Mouse (Mus musculus): ENCODE data around the gene Polr2a. TPM values are rescaled to one million over a fixed set of nuclear protein-coding genes. Genes with fewer than 3 reads are reported as not detected.

Polr2a gene
- 27.2 and 28.5 TPM in 2 replicates for polyA plus RNA-seq (2015; fragmentation: Nextera tagmentation; extraction: Ambion mirVana)

- Histone ChIP-seq H3K9ac (peak within 1 kb of the TSS; percentile 79), H3K4me2 (replicated peaks) (peak within 1 kb of the TSS; percentile 91), H3K36me3 (no peaks in the 10 kb centered on the region), H3K27me3 (no peaks in the 10 kb centered on the region), H3K27ac (peak within 1 kb of the TSS; percentile 98), H3K4me1 (peaks cover 52% of the 10 kb centered on the region), H3K9me3 (no peaks in the 10 kb centered on the region), H3K4me3 (peak within 1 kb of the TSS; percentile 65)
- under 1% methylated on average over 28 of the region's 36 CpGs for whole genome bisulfite sequencing
- ATAC-seq (ENCODE audit: low FRiP score, low read depth), result peak; percentile 96
These were observed at the start of gene Polr2a for GRCm38 (mm10) chr11:69758478-69758970. TSS of gene Polr2a (minus strand) at chr11:69758637.

DNA sequence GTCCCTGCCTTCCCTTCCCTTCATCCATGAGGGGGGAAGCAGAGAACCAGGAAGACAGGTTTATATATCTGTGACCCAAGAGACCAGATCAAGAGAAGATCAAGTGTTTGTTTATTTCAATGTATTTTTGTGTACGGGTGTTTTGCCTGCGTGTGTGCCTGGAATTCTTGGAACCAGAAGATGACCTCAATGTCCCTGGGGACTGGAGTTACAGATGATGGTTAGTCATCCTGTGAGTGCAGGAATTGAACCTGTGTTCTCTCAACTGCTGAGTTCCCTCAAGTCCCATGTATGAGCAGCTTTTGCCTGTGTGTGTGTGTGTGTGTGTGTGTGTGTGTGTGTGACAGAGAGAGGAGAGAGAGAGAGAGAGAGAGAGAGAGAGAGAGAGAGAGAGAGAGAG lies 49.2 kb upstream of the Polr2a start:
- Histone ChIP-seq H3K9me3 (no peaks in the 10 kb centered on the region), H3K27ac (no peak overlapping the region), H3K36me3 (no peaks in the 10 kb centered on the region), H3K27me3 (peaks cover 55% of the 10 kb centered on the region), H3K4me2 (replicated peaks) (no peak overlapping the region), H3K4me3 (no peak overlapping the region), H3K4me1 (peaks cover 25% of the 10 kb centered on the region), H3K9ac (no peak overlapping the region)
- ATAC-seq (ENCODE audit: low FRiP score, low read depth), result no peak
- WGBS, result 78% methylated on average over 2 of the region's 2 CpGs

DNA sequence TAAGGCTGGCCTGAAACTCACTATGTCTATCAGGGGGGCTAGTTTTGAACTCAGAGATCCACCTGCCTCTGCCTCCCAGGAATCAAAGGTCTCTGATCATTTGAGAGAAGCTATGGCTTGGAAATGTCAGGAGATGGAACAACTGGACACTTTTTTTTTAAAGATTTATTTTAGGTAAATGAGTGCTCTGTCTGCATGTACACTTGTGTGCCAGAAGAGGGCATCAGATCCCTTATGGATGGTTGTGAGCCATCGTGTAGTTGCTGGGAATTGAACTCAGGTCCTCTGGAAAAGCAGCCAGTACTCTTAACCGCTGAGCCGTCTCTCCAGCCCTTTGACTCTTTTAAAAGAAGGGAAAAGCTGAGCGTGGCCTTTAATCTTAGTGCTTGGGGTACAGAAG lies 47.9 kb upstream of the Polr2a start:
- WGBS, result 77% methylated on average over 4 of the region's 4 CpGs
- ATAC-seq (ENCODE audit: low FRiP score, low read depth), result no peak
- no peaks in the 10 kb centered on the region for H3K36me3 ChIP-seq
- H3K27ac ChIP-seq, result no peak overlapping the region
- no peak overlapping the region for H3K4me2 ChIP-seq (replicated peaks)
- peaks cover 38% of the 10 kb centered on the region for H3K4me1 ChIP-seq
- no peak overlapping the region for H3K9ac ChIP-seq
- H3K27me3 ChIP-seq, result peaks cover 68% of the 10 kb centered on the region
- no peak overlapping the region for H3K4me3 ChIP-seq
- no peaks in the 10 kb centered on the region for H3K9me3 ChIP-seq

DNA sequence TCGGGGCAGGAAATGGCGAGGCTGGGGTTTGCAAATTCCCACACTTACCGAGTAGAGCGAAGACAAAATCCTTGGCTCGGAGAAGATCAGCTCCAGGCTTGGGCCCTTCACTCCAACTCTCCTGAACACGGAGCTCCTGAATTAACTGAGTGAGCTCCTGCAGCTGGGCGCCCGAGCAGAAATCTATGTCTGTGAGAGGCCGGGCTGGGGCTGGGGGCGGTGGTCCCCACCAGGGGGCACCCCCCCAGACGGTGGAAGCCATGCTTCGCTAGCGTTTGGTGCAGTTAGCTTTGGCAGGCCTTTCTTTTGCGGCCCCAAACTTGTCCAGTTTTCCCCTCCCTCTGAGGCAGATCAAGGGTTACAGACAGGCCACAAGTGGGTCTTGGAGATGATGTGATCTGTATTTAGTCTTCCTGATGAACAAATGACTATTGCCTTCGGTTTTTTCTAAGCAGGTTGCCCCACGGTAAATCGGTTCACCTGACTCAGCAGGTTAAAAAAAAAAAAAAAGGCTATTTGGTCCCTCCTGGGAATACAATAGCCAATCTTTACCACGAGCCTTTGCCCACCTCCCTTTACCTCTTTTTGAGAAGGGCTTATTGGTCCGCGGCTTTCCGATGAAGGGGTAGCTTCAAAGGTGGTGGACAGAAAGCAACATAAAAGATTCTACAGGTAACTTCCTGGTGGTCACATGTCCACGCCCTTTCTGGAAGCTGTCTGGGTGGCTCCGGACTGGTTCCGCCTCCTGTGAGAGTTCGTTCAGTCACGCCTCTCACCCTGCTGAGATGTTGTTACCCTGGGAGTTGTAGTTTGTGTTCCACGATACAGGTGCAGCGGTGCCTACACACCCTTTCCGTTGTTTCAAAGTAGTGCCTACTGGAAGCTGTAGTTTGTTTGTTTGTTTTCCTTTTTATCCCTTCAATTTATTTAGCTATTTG lies 46.8 kb upstream of the Polr2a start, which contains the start of gene Tmem102:
TSS of gene Tmem102 (minus strand) at position 653 of the 938 bp plus-strand sequence.
- no peak for ATAC-seq (ENCODE audit: low FRiP score, low read depth)
- Histone ChIP-seq H3K9me3 (no peaks in the 10 kb centered on the region), H3K36me3 (no peaks in the 10 kb centered on the region), H3K4me2 (replicated peaks) (peak within 1 kb of the TSS; percentile 92), H3K4me3 (peak within 1 kb of the TSS; percentile 57), H3K27ac (no peak within 1 kb of the TSS), H3K27me3 (peaks cover 73% of the 10 kb centered on the region), H3K9ac (peak within 1 kb of the TSS; percentile 39; the same call in 1 of the 2 replicates), H3K4me1 (peaks cover 49% of the 10 kb centered on the region)
- WGBS, result 6% methylated on average over 29 of the region's 29 CpGs

DNA sequence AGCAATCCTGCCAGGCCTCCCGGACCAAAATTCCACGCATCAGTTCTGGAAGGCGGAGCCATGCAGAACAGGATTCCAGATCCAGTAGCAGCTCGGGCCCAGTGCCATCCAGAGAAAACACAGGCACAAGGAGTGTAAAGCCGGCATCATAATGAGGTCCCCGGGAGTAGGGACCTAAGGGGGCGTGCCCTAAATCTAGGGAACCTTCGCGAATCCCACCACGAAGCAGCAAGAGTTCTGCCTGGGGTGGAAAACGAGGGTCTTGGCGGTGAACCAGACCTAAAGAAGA lies 46.2 kb upstream of the Polr2a start:
- H3K9me3 ChIP-seq, result no peaks in the 10 kb centered on the region
- H3K4me3 ChIP-seq, result peak overlapping the region; percentile 57
- H3K36me3 ChIP-seq, result no peaks in the 10 kb centered on the region
- no peak overlapping the region for H3K27ac ChIP-seq
- peaks cover 80% of the 10 kb centered on the region for H3K27me3 ChIP-seq
- WGBS, result 6% methylated on average over 12 of the region's 12 CpGs
- H3K9ac ChIP-seq, result peak overlapping the region; percentile 39; the same call in 1 of the 2 replicates
- peak overlapping the region; percentile 92 for H3K4me2 ChIP-seq (replicated peaks)
- H3K4me1 ChIP-seq, result peaks cover 55% of the 10 kb centered on the region
- ATAC-seq (ENCODE audit: low FRiP score, low read depth), result no peak

GRCm38 (mm10) chr11:69803786-69804651 lies 45.6 kb upstream of the Polr2a start:
- H3K9me3 ChIP-seq, result no peaks in the 10 kb centered on the region
- 2% methylated on average over 60 of the region's 60 CpGs for WGBS
- peak; percentile 26; the same call in 1 of the 2 replicates for ATAC-seq (ENCODE audit: low FRiP score, low read depth)
- H3K36me3 ChIP-seq, result no peaks in the 10 kb centered on the region
- peak overlapping the region; percentile 79 for H3K9ac ChIP-seq
- H3K4me1 ChIP-seq, result peaks cover 61% of the 10 kb centered on the region
- peak overlapping the region; percentile 92 for H3K4me2 ChIP-seq (replicated peaks)
- H3K27ac ChIP-seq, result 0 out of 2 replicates have a peak overlapping the region, but pooled peaks have one; percentile 3
- peak overlapping the region; percentile 57 for H3K4me3 ChIP-seq
- peaks cover 86% of the 10 kb centered on the region for H3K27me3 ChIP-seq

- H3K27ac ChIP-seq, result 0 out of 2 replicates have a peak overlapping the region, but pooled peaks have one; percentile 3
- peak overlapping the region; percentile 79 for H3K9ac ChIP-seq
- H3K9me3 ChIP-seq, result no peaks in the 10 kb centered on the region
- peaks cover 93% of the 10 kb centered on the region for H3K27me3 ChIP-seq
- H3K4me3 ChIP-seq, result peak overlapping the region; percentile 57
- H3K4me2 ChIP-seq (replicated peaks), result peak overlapping the region; percentile 92
- no peak for ATAC-seq (ENCODE audit: low FRiP score, low read depth)
- H3K4me1 ChIP-seq, result peaks cover 63% of the 10 kb centered on the region
- 1% methylated on average over 12 of the region's 12 CpGs for WGBS
- H3K36me3 ChIP-seq, result no peaks in the 10 kb centered on the region
These were observed 44.9 kb upstream of the Polr2a start for GRCm38 (mm10) chr11:69803328-69803727.

- ATAC-seq (ENCODE audit: low FRiP score, low read depth), result 0 out of 2 replicates have a peak, but pooled peaks have one; percentile 33
- Histone ChIP-seq H3K27me3 (peaks cover 94% of the 10 kb centered on the region), H3K36me3 (no peaks in the 10 kb centered on the region), H3K4me2 (replicated peaks) (peak overlapping the region; percentile 92), H3K4me1 (peaks cover 63% of the 10 kb centered on the region), H3K9ac (peak overlapping the region; percentile 79), H3K4me3 (peak overlapping the region; percentile 57), H3K9me3 (no peaks in the 10 kb centered on the region), H3K27ac (0 out of 2 replicates have a peak overlapping the region, but pooled peaks have one; percentile 17)
- under 1% methylated on average over 32 of the region's 33 CpGs for WGBS
These were observed 44.2 kb upstream of the Polr2a start for GRCm38 (mm10) chr11:69802648-69803105.

- ATAC-seq (ENCODE audit: low FRiP score, low read depth), result no peak
- Histone ChIP-seq H3K4me2 (replicated peaks) (peak within 1 kb of the TSS; percentile 92), H3K27ac (peak within 1 kb of the TSS; percentile 61; the same call in 1 of the 2 replicates), H3K36me3 (no peaks in the 10 kb centered on the region), H3K27me3 (peaks cover 93% of the 10 kb centered on the region), H3K4me3 (peak within 1 kb of the TSS; percentile 57), H3K4me1 (peaks cover 63% of the 10 kb centered on the region), H3K9me3 (no peaks in the 10 kb centered on the region), H3K9ac (peak within 1 kb of the TSS; percentile 79)
- WGBS, result 1% methylated on average over 33 of the region's 33 CpGs
These were observed 43.0 kb upstream of the Polr2a start, which contains the start of gene Fgf11 for GRCm38 (mm10) chr11:69801379-69801977. TSS of gene Fgf11 (minus strand) at chr11:69801857.

DNA sequence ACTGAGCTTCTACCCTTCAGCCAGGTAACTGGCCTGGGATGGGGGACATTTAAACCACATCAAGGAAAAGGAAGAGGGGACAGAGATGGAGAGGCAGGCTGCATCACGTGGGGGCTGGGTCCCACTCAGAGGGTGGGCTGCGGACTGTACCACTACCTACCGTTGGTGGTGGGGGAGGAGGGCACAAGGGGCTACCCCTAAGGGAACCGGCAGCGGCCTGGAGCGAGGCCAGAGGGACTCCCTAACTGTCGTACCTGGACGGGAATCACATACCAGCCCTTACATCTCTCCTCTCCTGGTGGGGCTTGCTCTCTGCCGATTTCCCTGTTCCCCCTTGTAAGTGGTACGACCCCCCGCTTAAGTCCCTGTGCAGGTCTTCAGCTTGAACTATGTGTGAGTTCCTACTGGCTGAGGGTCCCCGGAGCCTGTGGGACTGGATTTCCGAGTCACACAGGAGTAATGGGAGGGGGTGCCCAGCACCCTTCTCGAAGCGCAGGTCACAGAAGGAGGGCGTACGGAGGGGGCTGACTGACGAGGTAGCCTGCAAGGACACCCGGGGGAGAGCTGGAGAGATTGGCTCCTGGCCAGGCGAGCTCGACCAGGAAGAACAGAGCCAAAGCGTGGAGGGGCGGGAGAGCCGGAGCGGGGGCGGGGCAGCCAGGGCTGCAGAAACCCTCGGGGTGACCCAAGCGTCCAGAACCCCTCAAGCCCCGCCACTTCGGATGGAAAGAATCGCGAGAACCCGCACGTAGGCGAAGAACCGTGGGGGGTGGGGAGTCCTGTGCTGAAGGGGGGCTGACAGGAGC lies 42.2 kb upstream of the Polr2a start:
- Histone ChIP-seq H3K4me2 (replicated peaks) (peak overlapping the region; percentile 92), H3K4me1 (peaks cover 70% of the 10 kb centered on the region), H3K36me3 (no peaks in the 10 kb centered on the region), H3K9ac (peak overlapping the region; percentile 79), H3K27ac (peak overlapping the region; percentile 61; the same call in 1 of the 2 replicates), H3K9me3 (no peaks in the 10 kb centered on the region), H3K27me3 (peaks cover 93% of the 10 kb centered on the region), H3K4me3 (peak overlapping the region; percentile 57)
- ATAC-seq (ENCODE audit: low FRiP score, low read depth), result peak; percentile 64
- WGBS, result 1% methylated on average over 36 of the region's 36 CpGs

GRCm38 (mm10) chr11:69800138-69800391 lies 41.6 kb upstream of the Polr2a start:
- Histone ChIP-seq H3K4me2 (replicated peaks) (peak overlapping the region; percentile 92), H3K36me3 (no peaks in the 10 kb centered on the region), H3K9ac (peak overlapping the region; percentile 79), H3K9me3 (no peaks in the 10 kb centered on the region), H3K27ac (peak overlapping the region; percentile 61; the same call in 1 of the 2 replicates), H3K27me3 (peaks cover 91% of the 10 kb centered on the region), H3K4me1 (peaks cover 73% of the 10 kb centered on the region), H3K4me3 (peak overlapping the region; percentile 57)
- no peak for ATAC-seq (ENCODE audit: low FRiP score, low read depth)
- under 1% methylated on average over 11 of the region's 11 CpGs for WGBS

Measured in limb, embryonic 13.5 days (tissue).